Mouse (Mus musculus): Measurements from ENCODE around the gene Pdzd7. TPM values are rescaled to one million over a fixed set of nuclear protein-coding genes. Genes with fewer than 3 reads are reported as not detected.

Pdzd7 gene
- polyA plus RNA-seq, 1 experiment, result 0.02 TPM

- H3K4me3 ChIP-seq (replicated peaks), result no peak overlapping the region
- H3K36me3 ChIP-seq (replicated peaks; ENCODE audit: low read length), result peaks cover 16% of the 10 kb centered on the region
- TF ChIP-seq GATA1 (IDR thresholded peaks at IDR 0.05; ENCODE audit: borderline replicate concordance, low read length) (no peak), FLI1 (IDR thresholded peaks at IDR 0.05; ENCODE audit: low read length) (no peak)
- H3K27me3 ChIP-seq (replicated peaks), result peaks cover 23% of the 10 kb centered on the region
- H3K9me3 ChIP-seq, result no peaks in the 10 kb centered on the region
- peaks cover 39% of the 10 kb centered on the region for H3K4me1 ChIP-seq
Measured at GRCm38 (mm10) chr19:45031780-45032179, 13.7 kb downstream of the Pdzd7 start.

GRCm38 (mm10) chr19:45030746-45031693 is 14.5 kb downstream of the Pdzd7 start:
- H3K36me3 ChIP-seq (replicated peaks; ENCODE audit: low read length), result peaks cover 23% of the 10 kb centered on the region

DNA sequence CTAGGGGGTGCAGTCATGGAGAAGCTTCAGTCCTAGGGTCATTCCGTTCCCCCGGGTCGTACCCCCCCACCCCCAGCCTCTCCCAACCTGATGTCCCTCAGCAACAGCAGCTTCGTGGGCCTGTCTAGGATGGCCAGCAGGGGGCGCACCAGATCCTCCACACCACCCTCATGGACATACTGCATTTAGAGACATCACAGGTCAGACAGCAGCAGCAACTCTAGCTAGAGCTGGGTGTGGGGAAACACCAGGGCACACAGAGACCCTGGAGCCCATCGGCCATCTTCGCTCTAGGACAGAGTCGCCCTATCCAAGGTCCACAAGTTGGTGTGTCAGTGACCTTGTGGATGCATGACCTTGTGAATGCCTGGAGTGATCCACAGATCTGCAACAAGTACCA is 15.4 kb downstream of the Pdzd7 start:
- peaks cover 32% of the 10 kb centered on the region for H3K36me3 ChIP-seq (replicated peaks; ENCODE audit: low read length)
- H3K4me3 ChIP-seq (replicated peaks), result peak overlapping the region; percentile 91
- H3K27me3 ChIP-seq (replicated peaks), result peaks cover 10% of the 10 kb centered on the region
- H3K4me1 ChIP-seq, result peaks cover 36% of the 10 kb centered on the region
- no peaks in the 10 kb centered on the region for H3K9me3 ChIP-seq
- TF ChIP-seq FLI1 (IDR thresholded peaks at IDR 0.05; ENCODE audit: low read length), result no peak
- no peak for TF ChIP-seq GATA1 (IDR thresholded peaks at IDR 0.05; ENCODE audit: borderline replicate concordance, low read length)

More at GRCm38 (mm10) chr19:45030746-45031693, 14.5 kb downstream of the Pdzd7 start:
- Histone ChIP-seq H3K4me3 (replicated peaks) (peak overlapping the region; percentile 91), H3K9me3 (no peaks in the 10 kb centered on the region), H3K4me1 (peaks cover 36% of the 10 kb centered on the region), H3K27me3 (replicated peaks) (peaks cover 17% of the 10 kb centered on the region)
- TF ChIP-seq FLI1 (IDR thresholded peaks at IDR 0.05; ENCODE audit: low read length) (no peak), GATA1 (IDR thresholded peaks at IDR 0.05; ENCODE audit: borderline replicate concordance, low read length) (no peak)

- no peak overlapping the region for H3K4me3 ChIP-seq (replicated peaks)
- TF ChIP-seq FLI1 (IDR thresholded peaks at IDR 0.05; ENCODE audit: low read length) (no peak), GATA1 (IDR thresholded peaks at IDR 0.05; ENCODE audit: borderline replicate concordance, low read length) (no peak)
- peaks cover 7% of the 10 kb centered on the region for H3K27me3 ChIP-seq (replicated peaks)
- peaks cover 39% of the 10 kb centered on the region for H3K4me1 ChIP-seq
- H3K9me3 ChIP-seq, result no peaks in the 10 kb centered on the region
- peaks cover 37% of the 10 kb centered on the region for H3K36me3 ChIP-seq (replicated peaks; ENCODE audit: low read length)
Measured at GRCm38 (mm10) chr19:45029571-45029970, 15.9 kb downstream of the Pdzd7 start.

GRCm38 (mm10) chr19:45028746-45029145 is 16.8 kb downstream of the Pdzd7 start:
- no peak overlapping the region for H3K4me3 ChIP-seq (replicated peaks)
- peaks cover 44% of the 10 kb centered on the region for H3K36me3 ChIP-seq (replicated peaks; ENCODE audit: low read length)
- peaks cover 44% of the 10 kb centered on the region for H3K4me1 ChIP-seq
- peaks cover 7% of the 10 kb centered on the region for H3K27me3 ChIP-seq (replicated peaks)
- TF ChIP-seq FLI1 (IDR thresholded peaks at IDR 0.05; ENCODE audit: low read length), result no peak
- no peak for TF ChIP-seq GATA1 (IDR thresholded peaks at IDR 0.05; ENCODE audit: borderline replicate concordance, low read length)
- no peaks in the 10 kb centered on the region for H3K9me3 ChIP-seq

GRCm38 (mm10) chr19:45027848-45028247 is 17.7 kb downstream of the Pdzd7 start:
- peaks cover 7% of the 10 kb centered on the region for H3K27me3 ChIP-seq (replicated peaks)
- H3K9me3 ChIP-seq, result no peaks in the 10 kb centered on the region
- peaks cover 49% of the 10 kb centered on the region for H3K36me3 ChIP-seq (replicated peaks; ENCODE audit: low read length)
- TF ChIP-seq FLI1 (IDR thresholded peaks at IDR 0.05; ENCODE audit: low read length) (no peak), GATA1 (IDR thresholded peaks at IDR 0.05; ENCODE audit: borderline replicate concordance, low read length) (no peak)
- no peak overlapping the region for H3K4me3 ChIP-seq (replicated peaks)
- H3K4me1 ChIP-seq, result peaks cover 48% of the 10 kb centered on the region

- Histone ChIP-seq H3K4me3 (replicated peaks) (no peak overlapping the region), H3K27me3 (replicated peaks) (peaks cover 7% of the 10 kb centered on the region), H3K36me3 (replicated peaks; ENCODE audit: low read length) (peaks cover 56% of the 10 kb centered on the region), H3K4me1 (peaks cover 46% of the 10 kb centered on the region), H3K9me3 (no peaks in the 10 kb centered on the region)
- TF ChIP-seq GATA1 (IDR thresholded peaks at IDR 0.05; ENCODE audit: borderline replicate concordance, low read length) (no peak), FLI1 (IDR thresholded peaks at IDR 0.05; ENCODE audit: low read length) (no peak)
Measured at GRCm38 (mm10) chr19:45026958-45027670, 18.4 kb downstream of the Pdzd7 start.

DNA sequence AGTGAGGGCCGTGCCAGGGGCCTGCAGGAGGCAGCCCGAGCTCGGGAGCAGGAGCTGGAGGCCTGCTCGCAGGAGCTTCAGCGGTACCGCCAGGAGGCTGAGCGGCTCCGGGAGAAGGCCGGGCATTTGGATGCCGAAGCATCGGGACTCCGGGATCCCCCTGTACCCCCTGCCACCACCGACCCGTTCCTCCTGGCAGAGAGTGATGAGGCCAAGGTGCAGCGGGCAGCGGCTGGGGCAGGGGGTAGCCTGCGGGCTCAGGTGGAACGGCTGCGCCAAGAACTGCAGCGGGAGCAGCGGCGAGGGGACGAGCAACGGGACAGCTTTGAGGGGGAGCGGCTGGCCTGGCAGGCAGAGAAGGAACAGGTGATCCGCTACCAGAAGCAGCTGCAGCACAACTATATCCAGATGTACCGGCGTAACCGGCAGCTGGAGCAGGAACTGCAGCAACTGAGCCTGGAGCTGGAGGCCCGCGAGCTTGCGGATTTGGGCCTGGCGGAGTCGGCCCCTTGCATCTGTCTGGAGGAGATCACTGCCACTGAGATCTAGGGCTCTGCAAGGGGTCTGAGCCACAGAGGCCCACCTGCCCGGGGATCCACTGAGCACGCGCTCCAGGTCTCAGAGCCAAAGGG is 19.5 kb downstream of the Pdzd7 start:
- peaks cover 42% of the 10 kb centered on the region for H3K4me1 ChIP-seq
- no peak overlapping the region for H3K4me3 ChIP-seq (replicated peaks)
- TF ChIP-seq FLI1 (IDR thresholded peaks at IDR 0.05; ENCODE audit: low read length) (no peak), GATA1 (IDR thresholded peaks at IDR 0.05; ENCODE audit: borderline replicate concordance, low read length) (no peak)
- peaks cover 66% of the 10 kb centered on the region for H3K36me3 ChIP-seq (replicated peaks; ENCODE audit: low read length)
- no peaks in the 10 kb centered on the region for H3K9me3 ChIP-seq
- peaks cover 7% of the 10 kb centered on the region for H3K27me3 ChIP-seq (replicated peaks)

- TF ChIP-seq GATA1 (IDR thresholded peaks at IDR 0.05; ENCODE audit: borderline replicate concordance, low read length) (no peak), FLI1 (IDR thresholded peaks at IDR 0.05; ENCODE audit: low read length) (no peak)
- Histone ChIP-seq H3K36me3 (replicated peaks; ENCODE audit: low read length) (peaks cover 74% of the 10 kb centered on the region), H3K27me3 (replicated peaks) (peaks cover 7% of the 10 kb centered on the region), H3K4me3 (replicated peaks) (no peak overlapping the region), H3K4me1 (peaks cover 41% of the 10 kb centered on the region), H3K9me3 (no peaks in the 10 kb centered on the region)
Measured at GRCm38 (mm10) chr19:45024775-45025174, 20.7 kb downstream of the Pdzd7 start.

Measured in megakaryocyte, embryonic 14.5 days (primary cell).